Mouse (Mus musculus) right cerebral cortex, adult 2 months (tissue): ENCODE results near the gene Gm20503.
A peak's percentile ranks its signal among the peaks of the same experiment; 100 is the strongest.

ENCODE experiments used
- DNase-seq, 2 experiments: peaks; one replicate each; pipeline ENCODE4 v3.0.0; 2021 to 2022; ENCODE audit warnings: low spot score in 2 of 2

Gm20503 gene

GRCm38 (mm10) chr4:59007016-59007415 is 4.0 kb downstream of the Gm20503 start:
- DNase-seq = no peak

- DNase-seq = no peak
These were observed 5.0 kb downstream of the Gm20503 start for GRCm38 (mm10) chr4:59007974-59008373.

- DNase-seq = no peak
These were observed 6.2 kb downstream of the Gm20503 start for GRCm38 (mm10) chr4:59009186-59009585.

GRCm38 (mm10) chr4:59009696-59010095 is 6.7 kb downstream of the Gm20503 start:
- DNase-seq = no peak

GRCm38 (mm10) chr4:59011446-59011845 is 8.4 kb downstream of the Gm20503 start:
- no peak for DNase-seq

GRCm38 (mm10) chr4:59015181-59015580 is 12.2 kb downstream of the Gm20503 start:
- no peak for DNase-seq

- DNase-seq = no peak
These were observed 13.9 kb downstream of the Gm20503 start for GRCm38 (mm10) chr4:59016922-59017321.

- no peak for DNase-seq
These were observed 31.4 kb downstream of the Gm20503 start for GRCm38 (mm10) chr4:59034325-59034917.

- DNase-seq = peak; percentile 56 to 72
These were observed 32.1 kb downstream of the Gm20503 start, which contains the start of gene Gng10 for GRCm38 (mm10) chr4:59034918-59035785. Gene Gng10 (plus strand): TSS chr4:59035088.

- no peak for DNase-seq
These were observed 32.9 kb downstream of the Gm20503 start for GRCm38 (mm10) chr4:59035786-59036350.

- DNase-seq = peak; percentile 73
These were observed 33.6 kb downstream of the Gm20503 start for GRCm38 (mm10) chr4:59036490-59037127.

GRCm38 (mm10) chr4:59037525-59037924 is 34.5 kb downstream of the Gm20503 start:
- DNase-seq = no peak

- DNase-seq = no peak
These were observed 37.6 kb downstream of the Gm20503 start for GRCm38 (mm10) chr4:59040397-59041287.

GRCm38 (mm10) chr4:59043074-59043473 is 40.1 kb downstream of the Gm20503 start:
- DNase-seq = no peak

- no peak for DNase-seq
These were observed 40.9 kb downstream of the Gm20503 start for GRCm38 (mm10) chr4:59043891-59044290.

GRCm38 (mm10) chr4:59047222-59047621 is 44.2 kb downstream of the Gm20503 start:
- no peak for DNase-seq

- no peak for DNase-seq
These were observed 48.1 kb downstream of the Gm20503 start for GRCm38 (mm10) chr4:59051081-59051480.

- DNase-seq = no peak
These were observed 54.9 kb downstream of the Gm20503 start for GRCm38 (mm10) chr4:59057929-59058328.

- DNase-seq = no peak
These were observed 59.5 kb downstream of the Gm20503 start for GRCm38 (mm10) chr4:59062526-59062925.

- no peak for DNase-seq
These were observed 66.3 kb downstream of the Gm20503 start for GRCm38 (mm10) chr4:59069276-59069675.

- DNase-seq = no peak
These were observed 80.4 kb downstream of the Gm20503 start for GRCm38 (mm10) chr4:59083430-59083829.
